Mouse (Mus musculus): ENCODE measurements around the gene Cep170.

GRCm38 (mm10) chr1:176727372-176727771 lies 86.5 kb downstream of the Cep170 start:
- TF ChIP-seq CTCF (IDR thresholded peaks at IDR 0.05; ENCODE audit: control insufficient read depth, insufficient read depth, low read length) (no peak), POLR2A (IDR thresholded peaks at IDR 0.05; ENCODE audit: borderline replicate concordance, control insufficient read depth, low read depth, low read length) (no peak)

Data from bone marrow, adult 2 months (tissue).